9 mouse cellular contexts compared by ENCODE assay signal in genomic region chr5:136442238-136443187, GRCm38 (mm10).
DNase-seq lines count a peak whose midpoint lies in the region; ATAC-seq and TF ChIP-seq lines count a peak whose summit lies in the region.
"Had no signal": no experiment of that assay in that cellular context is flagged by ENCODE, and none has a peak within 500 bp of the region (broad histone marks: within the 10 kb centered on the region; RNA-seq: fewer than 3 reads in every experiment).

No protein-coding gene starts in this region.

- no peak overlapping the region for H3K4me3 ChIP-seq in heart, embryonic 14.5 days (ENCODE audit: control insufficient read depth in 1 of 2, insufficient read depth in 1 of 2, low read depth in 1 of 2, low read length in 2 of 2)
- H3K4me3 ChIP-seq in liver, postnatal 0 days (ENCODE audit: low read depth, low read length), result no peak overlapping the region

- H3K9ac ChIP-seq in heart, embryonic 14.5 days (ENCODE audit: low read length), result no peak overlapping the region
- H3K9ac ChIP-seq in liver, postnatal 0 days (replicated peaks), result no peak overlapping the region

- no peak overlapping the region for H3K4me2 ChIP-seq in heart, embryonic 14.5 days (ENCODE audit: low read length)
- H3K4me2 ChIP-seq in liver, postnatal 0 days (ENCODE audit: low read depth, low read length), result no peak overlapping the region

- H3K9me3 ChIP-seq in heart, embryonic 14.5 days (ENCODE audit: control insufficient read depth, low read length), result no peaks in the 10 kb centered on the region
- H3K9me3 ChIP-seq in liver, postnatal 0 days (ENCODE audit: low read length), result no peaks in the 10 kb centered on the region

- 0 out of 2 replicates have a peak, but pooled peaks have one; percentile 35 for ATAC-seq in heart, embryonic 14.5 days (ENCODE audit: insufficient number of reproducible peaks, insufficient read depth, low FRiP score, low read depth)
- ATAC-seq in liver, postnatal 0 days, result peak; percentile 98
- no peak for ATAC-seq in frontal cortex, adult (ENCODE audit: low TSS enrichment)

- DNase-seq in gastrocnemius, adult 18-20 months (ENCODE audit: low spot score), result peak; percentile 47
- no peak for DNase-seq in gastrocnemius, postnatal 14 days
- peak; percentile 17 for DNase-seq in 416B (ENCODE audit: low read depth)
- DNase-seq in liver, postnatal 0 days, result peak; percentile 71
- no peak for DNase-seq in layer of hippocampus, adult 11-12 months (ENCODE audit: low spot score)
- DNase-seq in urinary bladder, postnatal 4 days (ENCODE audit: low spot score in 2 of 2), result no peak

- no peak for TF ChIP-seq EP300 in liver, postnatal 0 days (IDR thresholded peaks at IDR 0.05; ENCODE audit: low read depth)

- peaks cover 24 to 50% of the 10 kb centered on the region in 2 experiments for H3K4me1 ChIP-seq in heart, embryonic 14.5 days (ENCODE audit: control insufficient read depth in 2 of 2, insufficient read depth in 2 of 2, low read length in 2 of 2)
- H3K4me1 ChIP-seq in liver, postnatal 0 days (ENCODE audit: insufficient read depth), result peaks cover 12% of the 10 kb centered on the region

- 48% methylated on average over 11 of the region's 11 CpGs for WGBS in heart, embryonic 14.5 days
- WGBS in liver, postnatal 0 days (ENCODE audit: insufficient replicate concordance), result 69% methylated on average over 11 of the region's 11 CpGs

- no peak for TF ChIP-seq CTCF in liver, postnatal 0 days (IDR thresholded peaks at IDR 0.05; ENCODE audit: low read depth)

- no peaks in the 10 kb centered on the region for H3K36me3 ChIP-seq in heart, embryonic 14.5 days (ENCODE audit: control insufficient read depth, insufficient read depth, low read length)
- no peaks in the 10 kb centered on the region for H3K36me3 ChIP-seq in liver, postnatal 0 days (replicated peaks; ENCODE audit: insufficient read depth, low read length)

- H3K27me3 ChIP-seq in heart, embryonic 14.5 days (ENCODE audit: control insufficient read depth, insufficient read depth, low read length), result no peaks in the 10 kb centered on the region
- no peaks in the 10 kb centered on the region for H3K27me3 ChIP-seq in liver, postnatal 0 days (ENCODE audit: insufficient read depth, low read length)
- H3K27me3 ChIP-seq: CH12.LX had no signal

- H3K27ac ChIP-seq in heart, embryonic 14.5 days (replicated peaks in 1 of 2; ENCODE audit: control insufficient read depth in 1 of 2, insufficient read depth in 1 of 2, low read depth in 2 of 2, low read length in 2 of 2), result peak overlapping the region; percentile 56 to 60
- peak overlapping the region; percentile 63 for H3K27ac ChIP-seq in liver, postnatal 0 days (ENCODE audit: low read depth)

- intact Hi-C loops in gastrocnemius, postnatal 14 days (cut with DNase I; ENCODE audit: low total_unique reads), result no loop called here

Comparison
In these comparisons a context has a peak if more than half of its experiments do, and no peak if none do; other contexts are left out.
1. DNase-seq: peak in gastrocnemius, adult 18-20 months (single experiment), 416B (single experiment) and liver, postnatal 0 days (single experiment); none in gastrocnemius, postnatal 14 days (single experiment), layer of hippocampus, adult 11-12 months (single experiment) and urinary bladder, postnatal 4 days (0 of 2).